Mouse (Mus musculus) cerebellum, adult 9-10 months (tissue): ENCODE measurements around the gene Commd1.

ENCODE experiments used
- DNase-seq: peaks from one replicate; pipeline ENCODE4 v3.0.0; 2022

Commd1 gene

DNA sequence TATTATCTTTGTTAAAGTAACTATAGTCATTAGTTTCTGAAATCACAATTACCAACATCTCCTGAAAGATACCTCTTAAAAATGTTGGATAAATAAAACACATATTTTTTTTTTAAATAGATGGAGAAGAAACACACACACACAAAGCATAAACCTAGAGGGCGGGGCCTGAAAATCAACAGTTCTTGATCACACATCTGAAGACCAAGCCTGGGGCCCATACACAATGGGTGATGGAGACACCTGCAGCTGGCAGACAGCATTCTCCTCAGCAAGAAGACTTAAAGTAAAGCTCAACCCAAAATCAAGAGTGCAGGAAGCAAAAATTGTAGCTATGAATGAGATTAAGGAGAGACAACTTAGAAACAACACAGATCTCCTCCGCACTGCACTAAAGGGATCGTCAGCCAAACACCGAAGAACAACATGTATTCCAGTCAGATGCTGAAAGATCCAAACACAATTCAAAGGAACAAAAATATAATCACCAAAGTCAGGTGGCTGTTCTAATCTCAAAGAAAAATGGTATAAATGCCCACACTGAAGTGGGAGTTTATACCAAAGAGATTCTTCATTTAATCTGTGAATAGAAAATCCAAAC is 44.4 kb downstream of the Commd1 start:
- no peak for DNase-seq

DNA sequence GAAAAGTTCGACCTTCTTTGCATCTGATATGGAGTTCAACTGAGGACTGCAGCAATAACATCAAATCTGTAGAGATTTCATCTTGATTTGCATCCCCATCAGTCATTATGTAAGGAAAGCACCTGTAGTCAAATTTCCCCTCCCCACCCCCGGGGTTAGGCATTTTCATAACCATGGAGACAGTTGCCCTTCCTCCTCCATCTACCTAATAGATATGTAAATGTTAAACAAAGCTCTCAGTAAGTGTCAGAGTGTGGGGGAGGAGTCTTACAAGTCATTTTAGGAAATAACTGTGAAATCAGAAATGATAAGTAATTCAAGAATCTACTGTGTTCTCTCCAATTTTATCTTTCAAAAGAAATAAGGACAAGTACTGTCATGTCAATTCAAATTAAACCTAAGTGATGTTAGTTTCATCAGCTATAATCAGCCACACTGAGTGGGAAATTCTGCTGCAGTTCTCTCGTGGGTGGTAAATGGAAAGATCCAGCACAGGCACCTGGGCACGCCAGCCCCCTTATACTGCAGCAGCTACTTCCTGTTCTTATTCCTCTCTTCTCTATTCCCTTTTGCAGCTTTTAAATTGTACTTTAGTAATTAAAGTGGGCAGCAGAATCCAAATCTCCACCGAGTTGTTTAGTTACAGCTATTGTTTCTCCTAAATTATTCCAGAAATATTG is 45.6 kb downstream of the Commd1 start:
- no peak for DNase-seq

GRCm38 (mm10) chr11:22932167-22932566 is 50.0 kb downstream of the Commd1 start:
- no peak for DNase-seq

DNA sequence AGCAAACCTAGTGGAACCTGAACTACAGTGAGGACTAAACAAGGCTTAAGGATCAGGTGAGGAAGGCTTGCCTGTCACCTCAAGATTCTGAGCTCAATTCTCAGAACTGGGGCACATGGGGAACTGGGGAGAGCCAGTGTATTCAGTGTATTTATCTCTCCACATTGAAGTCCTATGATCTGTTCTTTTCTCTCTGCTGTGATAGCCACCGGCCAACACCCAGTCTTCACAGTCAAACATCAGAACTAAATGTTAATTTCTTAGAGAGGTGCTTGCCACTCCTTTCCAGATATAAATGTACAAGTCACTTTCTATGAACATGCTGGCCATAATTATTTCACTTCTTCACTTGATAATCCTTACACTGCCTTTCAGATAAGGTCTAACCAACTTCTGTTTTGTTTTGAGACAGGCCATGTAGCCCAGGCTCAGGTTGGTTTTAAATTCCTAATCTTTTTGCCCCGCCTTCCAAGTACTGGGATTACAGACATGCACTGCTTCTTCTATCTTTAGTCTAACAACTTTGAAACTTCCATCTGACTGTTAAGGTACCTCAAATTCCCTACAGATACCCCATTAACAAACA is 50.8 kb downstream of the Commd1 start:
- no peak for DNase-seq

- DNase-seq: no peak
Observed at GRCm38 (mm10) chr11:22930129-22930528, 52.1 kb downstream of the Commd1 start.

- DNase-seq: no peak
Observed at GRCm38 (mm10) chr11:22928586-22929169, 53.5 kb downstream of the Commd1 start.

GRCm38 (mm10) chr11:22923606-22924005 is 58.6 kb downstream of the Commd1 start:
- DNase-seq: no peak

- no peak for DNase-seq
Observed at GRCm38 (mm10) chr11:22922546-22922945, 59.6 kb downstream of the Commd1 start.

DNA sequence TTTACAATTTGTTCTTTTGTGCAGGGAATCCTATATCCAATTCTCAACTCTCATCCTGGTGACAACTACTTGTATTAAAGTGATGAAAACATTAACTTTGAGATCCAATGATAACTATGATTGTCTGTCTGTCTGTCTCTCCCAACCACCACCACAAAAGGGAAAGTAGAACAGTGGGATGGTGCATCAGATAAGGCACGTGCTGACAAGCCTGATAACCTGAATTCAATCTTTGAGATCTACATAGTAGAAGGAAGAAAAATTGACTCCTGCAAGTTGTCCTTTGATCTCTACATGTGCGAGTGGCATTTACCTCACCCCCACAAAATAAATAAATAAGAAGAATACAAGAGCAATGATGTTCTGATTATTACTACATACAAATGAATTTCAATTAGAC is 62.8 kb downstream of the Commd1 start:
- DNase-seq: no peak

DNA sequence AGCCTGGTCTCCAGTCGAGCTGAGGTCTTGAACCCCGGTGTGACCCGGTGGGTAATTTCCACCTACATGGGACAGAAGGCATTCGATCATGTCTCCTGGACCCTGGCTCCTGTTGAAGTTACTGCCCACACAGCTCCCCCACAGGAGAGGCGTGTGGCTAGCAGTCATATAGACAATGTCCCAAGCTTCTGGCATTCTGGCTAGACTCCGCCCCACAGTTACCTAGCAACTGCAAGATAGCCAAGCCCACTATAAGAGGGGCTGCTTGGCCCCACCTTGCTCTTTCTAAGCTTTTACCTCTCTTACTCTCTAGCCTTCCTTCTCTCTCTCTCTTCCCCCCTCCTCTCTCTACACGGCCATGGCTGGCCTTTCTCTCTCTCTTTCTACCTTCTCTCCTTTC is 64.4 kb downstream of the Commd1 start:
- DNase-seq: no peak

GRCm38 (mm10) chr11:22913744-22914143 is 68.4 kb downstream of the Commd1 start:
- DNase-seq: no peak

GRCm38 (mm10) chr11:22911831-22912230 is 70.4 kb downstream of the Commd1 start:
- DNase-seq: no peak

DNA sequence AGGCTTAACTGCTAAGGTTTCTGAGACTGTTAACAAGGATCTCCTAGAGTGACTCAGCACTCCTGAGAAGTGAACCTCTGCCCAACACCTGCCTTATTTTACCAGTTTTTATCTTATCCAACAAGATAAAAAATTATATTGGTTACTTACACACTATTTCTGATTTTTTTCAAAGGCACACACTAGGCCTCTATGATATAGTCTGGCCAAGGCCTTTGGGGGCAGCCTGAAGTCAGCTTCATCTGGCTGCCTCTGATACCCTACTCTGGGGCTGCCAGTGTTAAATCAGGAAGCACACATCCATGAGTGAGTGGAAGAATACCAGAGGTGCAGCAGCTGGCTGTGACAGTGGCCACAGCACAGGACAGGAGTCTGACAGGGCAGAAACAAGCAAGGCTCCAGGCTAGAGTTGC is 75.7 kb downstream of the Commd1 start:
- DNase-seq: no peak

GRCm38 (mm10) chr11:22902923-22903322 is 79.3 kb downstream of the Commd1 start:
- no peak for DNase-seq

- no peak for DNase-seq
Observed at GRCm38 (mm10) chr11:22900041-22900440, 82.1 kb downstream of the Commd1 start.

GRCm38 (mm10) chr11:22897642-22898041 is 84.5 kb downstream of the Commd1 start:
- DNase-seq: no peak

GRCm38 (mm10) chr11:22897127-22897526 is 85.1 kb downstream of the Commd1 start:
- no peak for DNase-seq

GRCm38 (mm10) chr11:22893075-22893474 is 89.1 kb downstream of the Commd1 start:
- no peak for DNase-seq

DNA sequence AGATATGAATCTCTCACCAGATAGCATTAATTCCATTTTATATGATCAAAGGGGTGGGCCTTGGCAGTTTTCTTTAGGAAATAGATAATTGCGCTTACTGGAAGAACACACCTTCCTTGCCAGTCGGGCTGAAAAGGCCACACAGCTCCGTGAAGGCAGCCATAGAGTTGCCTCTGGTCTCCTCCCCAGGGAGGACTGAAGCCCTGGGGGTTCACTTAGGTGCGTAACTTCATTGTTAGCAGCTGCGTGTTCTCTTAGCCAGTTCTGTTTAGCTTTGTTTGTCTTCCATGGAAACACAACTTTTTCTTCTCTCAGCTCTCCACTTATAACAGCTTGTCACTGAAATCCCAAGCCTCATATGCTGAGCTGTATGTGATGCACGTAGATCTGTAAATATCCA is 89.7 kb downstream of the Commd1 start:
- DNase-seq: no peak

- no peak for DNase-seq
Observed at GRCm38 (mm10) chr11:22891876-22892275, 90.3 kb downstream of the Commd1 start.

- DNase-seq: no peak
Observed at GRCm38 (mm10) chr11:22891242-22891641, 90.9 kb downstream of the Commd1 start.

DNA sequence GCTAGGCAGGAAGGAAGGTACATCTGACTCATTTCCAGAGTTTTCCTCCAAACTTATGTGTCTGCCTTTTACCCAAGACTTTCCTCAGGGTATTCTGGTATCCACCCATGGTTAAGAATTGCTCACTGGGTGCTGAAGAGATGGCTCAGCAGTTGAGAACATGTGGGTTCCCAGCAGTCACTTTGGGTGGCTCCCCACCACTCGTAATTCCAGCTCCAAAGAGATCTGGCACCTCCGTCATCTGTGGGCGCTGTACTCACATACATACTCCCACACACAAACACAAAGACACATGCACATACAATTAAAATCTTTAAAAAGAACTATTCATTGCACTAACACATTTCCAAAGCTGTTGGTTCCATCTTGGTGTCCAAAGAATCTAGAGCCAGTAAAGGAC is 93.0 kb downstream of the Commd1 start:
- DNase-seq: no peak

DNA sequence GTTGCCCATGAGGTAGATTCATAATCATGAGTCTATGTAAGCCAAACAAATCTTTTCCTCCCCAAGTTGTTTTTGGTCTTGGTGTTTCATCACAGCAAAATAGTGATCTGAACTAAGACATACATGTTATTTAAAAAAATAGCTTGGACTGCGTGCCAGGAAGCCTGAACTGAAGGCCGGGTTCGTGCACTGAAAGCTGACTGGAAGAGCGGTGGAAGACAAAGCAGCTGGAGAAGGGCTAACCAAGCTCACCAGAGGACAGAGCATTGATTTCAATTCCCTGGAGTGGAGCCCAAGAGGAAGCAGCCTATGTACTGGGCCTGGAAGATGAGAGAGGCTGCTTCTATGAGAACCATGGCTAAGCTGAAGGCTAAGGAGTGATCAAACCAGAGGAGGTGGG is 95.2 kb downstream of the Commd1 start:
- no peak for DNase-seq

DNA sequence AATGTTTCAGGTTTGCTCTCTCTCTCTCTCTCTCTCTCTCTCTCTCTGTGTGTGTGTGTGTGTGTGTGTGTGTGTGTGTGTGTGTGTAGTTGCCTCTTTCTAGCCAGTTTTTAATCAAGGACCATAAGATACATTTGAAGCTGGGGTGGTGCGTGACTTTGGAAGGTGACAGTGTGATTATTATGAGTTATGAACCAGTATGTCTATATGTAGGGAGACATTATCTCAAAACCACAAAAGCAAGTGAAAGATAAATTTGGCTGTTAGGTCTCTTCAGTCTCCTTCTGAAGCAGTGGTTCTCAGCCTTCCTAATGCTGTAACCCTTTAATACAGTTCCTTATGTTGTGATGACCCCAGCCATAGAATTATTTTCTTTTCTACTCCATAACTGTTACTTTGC is 96.8 kb downstream of the Commd1 start:
- DNase-seq: no peak
